Mouse (Mus musculus) lung, adult 2 months (tissue): ENCODE measurements at regions not wholly inside any gene's neighbourhood (a gene's known extent, or its start where the extent isn't known, plus 50 kb on each side); places are given as distances from the start of the nearest gene placed in this dataset.
"Not testable (repeated sequence)": the region's sequence is repeated elsewhere in the genome, so short reads cannot be mapped to it uniquely, and the experiment has no call there.

ENCODE experiments used
- DNase-seq: peaks from one replicate; pipeline ENCODE4 v3.0.0; 2022
- H3K4me1 ChIP-seq: fragments of 200-500 bp; 2 replicates; pipeline ENCODE4 v1.6.1; 2011; ENCODE audit warnings: low read length; ENCODE audit not compliant: control insufficient read depth, insufficient read depth
- H3K4me3 ChIP-seq: fragments of 200-500 bp; replicated peaks from 2 replicates; pipeline ENCODE3; 2011; ENCODE audit warnings: low read depth, mild to moderate bottlenecking, control low read depth, low read length; ENCODE audit errors: extremely low read depth
- CTCF ChIP-seq: fragments of 200-500 bp; IDR thresholded peaks from 2 replicates; pipeline ENCODE4 v1.5.1; 2011; ENCODE audit warnings: mild to moderate bottlenecking, low read length, control low read depth; ENCODE audit not compliant: insufficient read depth
- POLR2A ChIP-seq: fragments of 200-500 bp; IDR thresholded peaks from 2 replicates; pipeline ENCODE4 v1.6.1; 2011; ENCODE audit warnings: low read depth, mild to moderate bottlenecking, control low read depth, low read length, borderline replicate concordance; ENCODE audit errors: extremely low read depth
- WGBS: fragments of 180-500 bp; shearing (Covaris S2); methylation state at CpG from one replicate; pipeline ENCODE4 v1.1.7; 2018; 5-methylcytosine and 5-hydroxymethylcytosine counted together

- not testable (repeated sequence) for DNase-seq
Observed at GRCm38 (mm10) chr6:3201507-3201906, 197.9 kb downstream of the Samd9l start.

GRCm38 (mm10) chr6:3201107-3201506 is 198.3 kb downstream of the Samd9l start:
- TF ChIP-seq CTCF (no peak), POLR2A (no peak)
- H3K4me1 ChIP-seq = no peaks in the 10 kb centered on the region
- H3K4me3 ChIP-seq = no peak overlapping the region
- DNase-seq = peak; percentile 47
- 58% methylated on average over 33 of the region's 33 CpGs for WGBS

More at GRCm38 (mm10) chr6:3201507-3201906, 197.9 kb downstream of the Samd9l start:
- WGBS = 50% methylated on average over 12 of the region's 12 CpGs
- H3K4me3 ChIP-seq, H3K4me1 ChIP-seq: not testable (repeated sequence)

GRCm38 (mm10) chr6:3200586-3200985 is 198.8 kb downstream of the Samd9l start:
- H3K4me1 ChIP-seq, H3K4me3 ChIP-seq: not testable (repeated sequence)
- 79% methylated on average over 18 of the region's 18 CpGs for WGBS
- peak; percentile 80 for DNase-seq

- DNase-seq, H3K4me1 ChIP-seq, H3K4me3 ChIP-seq: not testable (repeated sequence)
- WGBS = 51% methylated on average over 1 of the region's 1 CpGs
Observed at GRCm38 (mm10) chr6:3192424-3192820, 206.9 kb downstream of the Samd9l start.

- DNase-seq, H3K4me1 ChIP-seq, H3K4me3 ChIP-seq: not testable (repeated sequence)
- 81% methylated on average over 6 of the region's 6 CpGs for WGBS
Observed at GRCm38 (mm10) chr6:3191695-3192423, 207.5 kb downstream of the Samd9l start.

GRCm38 (mm10) chr6:3183819-3184199 is 215.6 kb downstream of the Samd9l start:
- TF ChIP-seq CTCF (no peak), POLR2A (no peak)
- peak; percentile 40 for DNase-seq
- no peak overlapping the region for H3K4me3 ChIP-seq
- 34% methylated on average over 5 of the region's 5 CpGs for WGBS
- no peaks in the 10 kb centered on the region for H3K4me1 ChIP-seq

GRCm38 (mm10) chr6:3182889-3183818 is 216.2 kb downstream of the Samd9l start:
- DNase-seq = peak; percentile 43
- 38% methylated on average over 33 of the region's 33 CpGs for WGBS
- TF ChIP-seq CTCF (no peak), POLR2A (no peak)
- Histone ChIP-seq H3K4me1 (no peaks in the 10 kb centered on the region), H3K4me3 (no peak overlapping the region)

- WGBS = 32% methylated on average over 17 of the region's 17 CpGs
- H3K4me3 ChIP-seq, H3K4me1 ChIP-seq, DNase-seq: not testable (repeated sequence)
Observed at GRCm38 (mm10) chr6:3182424-3182841, 216.9 kb downstream of the Samd9l start.

GRCm38 (mm10) chr6:3179603-3180348 is 219.6 kb downstream of the Samd9l start:
- 75% methylated on average over 8 of the region's 10 CpGs for WGBS
- H3K4me1 ChIP-seq, H3K4me3 ChIP-seq, DNase-seq: not testable (repeated sequence)

GRCm38 (mm10) chr6:3169479-3169878 is 229.9 kb downstream of the Samd9l start:
- WGBS = 70% methylated on average over 4 of the region's 4 CpGs
- H3K4me1 ChIP-seq, H3K4me3 ChIP-seq, DNase-seq: not testable (repeated sequence)

GRCm38 (mm10) chr6:3166149-3166548 is 233.2 kb downstream of the Samd9l start:
- not testable (repeated sequence) for DNase-seq, H3K4me1 ChIP-seq, H3K4me3 ChIP-seq
- WGBS = 50% methylated on average over 1 of the region's 1 CpGs

- H3K4me3 ChIP-seq, H3K4me1 ChIP-seq, DNase-seq: not testable (repeated sequence)
- WGBS = 47% methylated on average over 2 of the region's 2 CpGs
Observed at GRCm38 (mm10) chr6:3151901-3152300, 247.5 kb downstream of the Samd9l start.

- not testable (repeated sequence) for DNase-seq, H3K4me3 ChIP-seq, H3K4me1 ChIP-seq
- WGBS = 76% methylated on average over 3 of the region's 3 CpGs
Observed at GRCm38 (mm10) chr6:3137823-3138222, 261.5 kb downstream of the Samd9l start.

- DNase-seq, H3K4me3 ChIP-seq: not testable (repeated sequence)
- 88% methylated on average over 4 of the region's 4 CpGs for WGBS
Observed at GRCm38 (mm10) chr6:3133763-3134162, 265.6 kb downstream of the Samd9l start.

More at GRCm38 (mm10) chr6:3133763-3134162, 265.6 kb downstream of the Samd9l start:
- not testable (repeated sequence) for H3K4me1 ChIP-seq
